Mouse (Mus musculus): ENCODE results near the gene Slc4a3.

Gene Slc4a3

DNA sequence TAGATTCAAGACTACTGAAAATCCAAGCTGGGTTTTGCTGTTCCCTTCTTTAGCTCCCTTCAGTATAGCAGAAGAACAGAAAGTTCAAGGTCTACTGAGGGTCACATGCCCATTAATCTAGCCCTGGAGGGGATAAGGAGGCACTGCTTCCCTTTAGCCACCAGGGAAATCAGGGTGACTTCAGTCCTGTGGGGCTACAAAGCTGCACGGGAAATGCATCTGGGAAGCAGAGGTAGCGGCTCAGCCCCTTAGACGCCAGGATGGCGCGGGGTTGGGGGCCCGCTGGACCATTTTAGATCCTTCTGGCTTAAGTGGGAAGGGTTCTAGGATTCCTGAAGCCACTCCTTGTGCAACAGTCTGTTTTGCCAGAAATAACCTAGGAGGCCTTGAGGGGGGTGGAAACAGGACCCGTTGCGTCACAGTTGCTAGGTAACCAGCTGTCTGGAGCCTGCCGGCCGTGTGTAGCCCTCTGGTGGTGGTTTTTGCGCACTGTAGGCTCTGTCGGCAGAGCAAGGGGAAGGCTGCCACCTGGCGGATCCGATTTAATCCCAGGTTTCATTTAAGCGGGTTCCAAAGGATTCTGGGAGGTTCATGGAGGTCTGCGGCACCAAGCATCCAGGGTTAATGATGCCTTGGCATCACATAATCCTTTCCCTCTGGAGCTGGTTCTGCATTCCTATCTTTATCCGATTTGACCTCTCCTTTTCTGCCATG lies 13.3 kb downstream of the Slc4a3 start:
- peak; percentile 51 to 83 for DNase-seq (ENCODE audit: low spot score in 2 of 2)

DNA sequence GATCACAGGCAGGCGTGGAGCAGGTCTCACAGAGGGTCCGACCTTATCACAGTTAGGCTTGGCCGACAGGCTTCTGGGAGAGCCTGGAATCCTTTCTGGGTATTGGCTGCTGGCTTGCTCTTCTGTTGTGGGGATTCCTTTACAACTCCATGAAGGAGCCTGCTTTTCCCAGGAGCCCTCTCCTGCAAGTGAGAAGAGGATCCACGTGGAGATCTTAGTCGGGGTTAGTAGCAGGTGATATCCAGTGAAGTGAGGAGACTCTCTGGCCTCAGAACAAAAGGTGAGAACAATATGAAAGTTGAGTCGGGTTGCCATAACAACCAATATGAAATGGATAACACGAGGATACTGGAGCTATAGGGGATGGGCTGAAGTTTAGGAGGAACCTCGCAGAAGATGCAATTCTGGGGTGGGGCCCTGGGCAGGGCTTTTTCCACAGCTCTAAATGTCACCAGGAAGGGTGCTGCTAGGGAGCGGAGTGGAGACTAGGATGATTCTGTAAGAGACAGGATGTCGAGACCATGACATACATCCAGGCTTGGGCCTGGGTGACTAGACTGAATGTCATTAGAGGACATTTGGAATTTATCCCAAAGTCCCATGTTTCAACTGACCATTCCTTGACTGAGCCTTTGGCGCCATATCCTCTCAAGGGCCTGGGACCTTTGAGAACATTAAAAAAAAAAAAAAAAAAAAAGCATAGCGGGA lies 14.3 kb downstream of the Slc4a3 start:
- no peak for DNase-seq (ENCODE audit: low spot score in 2 of 2)

DNA sequence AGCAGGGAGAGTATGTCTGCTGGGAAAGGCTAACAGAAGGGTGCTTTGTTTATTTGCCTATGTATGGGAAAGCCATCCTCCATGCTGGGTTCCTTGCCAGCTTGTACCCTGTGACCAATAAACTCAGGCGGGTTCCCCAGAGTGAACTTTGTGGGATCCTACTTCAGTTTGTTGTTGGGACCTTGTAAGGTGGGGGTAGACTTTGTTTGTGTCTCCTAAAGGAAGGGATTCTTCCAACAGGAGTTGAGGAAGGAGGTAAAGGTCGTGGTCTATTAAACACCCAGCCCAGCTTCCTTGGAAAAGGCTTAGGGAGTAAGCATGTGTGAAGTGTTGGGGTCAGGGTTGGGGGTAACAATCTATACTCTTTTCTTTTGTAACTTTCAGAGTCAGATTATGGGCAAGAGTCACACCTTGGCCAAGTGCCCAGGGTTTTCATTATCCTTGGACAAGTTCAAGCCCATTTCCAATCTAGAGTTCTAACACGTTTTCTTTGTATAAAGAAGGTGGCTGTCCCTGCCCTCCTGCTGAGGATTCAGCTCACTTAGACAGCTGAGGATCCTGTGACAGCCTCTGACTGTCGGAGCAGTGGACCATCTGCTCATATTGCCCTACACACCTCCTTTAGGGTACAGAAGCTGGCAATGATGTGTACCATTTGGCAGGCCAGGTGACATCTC lies 15.3 kb downstream of the Slc4a3 start:
- no peak for DNase-seq (ENCODE audit: low spot score in 2 of 2)

DNA sequence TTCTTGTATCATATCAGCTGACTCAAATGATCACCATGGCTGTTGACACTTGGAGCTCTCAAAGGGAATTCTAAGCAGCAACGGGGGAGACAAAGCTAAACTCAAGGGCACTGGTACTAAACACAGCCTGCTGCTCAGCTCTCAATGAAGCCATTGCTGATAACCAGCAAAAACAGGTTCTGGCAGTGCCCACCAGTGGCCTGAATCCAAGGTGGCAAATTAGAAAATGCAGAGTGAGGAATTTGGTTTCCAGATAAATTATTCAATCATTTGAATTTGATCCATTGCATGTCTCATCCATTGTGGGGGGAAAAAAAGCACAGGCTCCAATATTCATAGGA lies 15.8 kb downstream of the Slc4a3 start:
- DNase-seq (ENCODE audit: low spot score in 2 of 2): no peak

DNA sequence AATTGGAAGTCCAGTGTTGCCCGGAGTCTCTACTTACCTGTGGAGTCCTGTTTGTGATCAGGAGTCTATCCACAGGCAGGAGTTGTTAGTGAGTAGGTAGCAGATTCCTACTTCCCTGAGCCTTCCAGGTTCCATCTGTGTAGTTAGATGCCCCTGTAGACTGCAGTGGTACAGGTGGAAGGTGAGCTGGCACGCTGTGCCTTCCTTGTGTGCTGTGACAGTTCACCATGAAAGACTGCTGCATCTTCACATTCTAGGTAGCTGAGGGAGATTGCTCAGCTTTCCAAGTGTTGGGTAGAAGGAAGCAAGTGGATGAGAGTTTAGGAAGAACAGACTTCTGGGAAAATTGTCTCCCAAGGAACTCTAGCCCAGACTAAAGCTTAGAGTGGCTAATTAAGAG lies 18.0 kb downstream of the Slc4a3 start:
- no peak for DNase-seq (ENCODE audit: low spot score in 2 of 2)

DNA sequence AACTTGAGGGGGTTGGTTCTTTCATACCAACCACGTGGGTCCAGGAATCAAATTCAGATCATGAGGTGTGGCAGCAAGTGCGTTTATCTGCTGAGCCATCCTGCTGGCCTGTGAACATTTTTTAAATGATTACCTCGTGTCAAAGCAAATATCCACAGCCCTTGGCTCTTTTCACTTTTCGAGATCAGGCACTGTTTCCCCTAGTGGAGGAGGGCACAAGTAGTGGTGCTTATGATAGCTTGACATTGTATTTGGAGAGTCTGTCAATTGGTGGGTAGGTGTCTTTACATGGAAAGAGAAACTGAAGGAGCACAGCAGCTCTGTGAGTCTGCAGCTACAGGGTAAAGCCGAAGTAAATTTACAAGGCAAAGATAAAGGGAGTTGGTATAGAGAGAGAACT lies 18.9 kb downstream of the Slc4a3 start:
- DNase-seq (ENCODE audit: low spot score in 2 of 2): no peak

DNA sequence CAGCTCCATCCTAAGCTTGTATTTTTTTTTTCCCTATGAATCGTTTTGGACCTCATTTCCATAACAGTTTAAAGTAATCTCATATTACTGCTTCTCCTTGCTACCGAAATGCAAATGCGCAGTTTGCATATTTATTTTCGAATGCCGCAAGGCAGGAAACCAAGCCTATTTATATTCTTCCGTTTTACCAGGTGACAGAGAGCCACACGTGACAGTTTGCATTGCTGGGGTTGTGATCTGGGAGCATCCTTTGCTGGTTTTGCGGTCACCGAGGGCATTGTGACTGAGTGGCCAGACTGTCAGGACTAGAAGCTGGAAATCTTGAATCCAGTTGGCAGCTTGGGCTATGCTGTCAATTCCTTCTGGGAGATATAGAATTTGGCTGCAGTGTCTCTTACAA lies 19.6 kb downstream of the Slc4a3 start:
- peak in 1 of 2 experiments; percentile 41 for DNase-seq (ENCODE audit: low spot score in 2 of 2)

DNA sequence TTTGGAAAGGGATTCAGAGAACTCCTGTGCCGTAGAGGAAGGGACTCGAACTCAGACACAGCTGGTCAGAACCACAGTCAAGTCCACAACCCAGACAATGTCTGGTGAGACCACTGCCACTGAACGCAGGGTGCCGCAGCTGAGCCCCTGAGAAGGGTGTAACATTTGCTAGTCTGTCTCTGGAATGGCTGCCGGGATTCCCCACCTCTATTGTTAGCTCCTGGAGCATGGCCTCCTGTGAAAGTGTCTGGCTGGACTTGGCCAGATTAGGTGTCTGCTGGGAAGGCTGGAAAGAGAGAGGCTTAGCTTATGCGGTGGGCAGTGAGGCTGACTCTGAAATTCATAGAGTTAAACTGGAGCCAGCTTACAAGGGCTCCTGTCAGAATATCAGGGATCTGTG lies 24.3 kb downstream of the Slc4a3 start:
- no peak for DNase-seq (ENCODE audit: low spot score in 2 of 2)

DNA sequence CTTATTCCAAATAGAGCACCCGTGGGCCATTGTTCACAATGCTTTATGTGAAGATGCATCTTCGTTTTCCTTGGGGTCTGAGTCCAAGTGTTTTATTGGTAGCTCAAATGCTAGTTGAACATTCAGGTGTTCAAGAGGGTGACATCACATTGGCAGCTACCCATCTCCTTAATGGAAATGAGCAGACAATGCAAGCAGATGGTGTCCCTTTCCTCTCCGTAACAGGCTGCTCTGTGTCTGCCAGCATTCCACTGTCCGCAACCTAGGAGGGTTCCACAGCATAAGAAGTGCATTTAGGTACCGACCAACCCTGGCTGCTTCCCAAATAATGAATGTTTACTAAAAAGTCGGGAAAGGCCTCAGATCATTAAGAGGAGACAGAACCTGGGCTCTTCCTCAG lies 26.7 kb downstream of the Slc4a3 start:
- no peak for DNase-seq (ENCODE audit: low spot score in 2 of 2)

DNA sequence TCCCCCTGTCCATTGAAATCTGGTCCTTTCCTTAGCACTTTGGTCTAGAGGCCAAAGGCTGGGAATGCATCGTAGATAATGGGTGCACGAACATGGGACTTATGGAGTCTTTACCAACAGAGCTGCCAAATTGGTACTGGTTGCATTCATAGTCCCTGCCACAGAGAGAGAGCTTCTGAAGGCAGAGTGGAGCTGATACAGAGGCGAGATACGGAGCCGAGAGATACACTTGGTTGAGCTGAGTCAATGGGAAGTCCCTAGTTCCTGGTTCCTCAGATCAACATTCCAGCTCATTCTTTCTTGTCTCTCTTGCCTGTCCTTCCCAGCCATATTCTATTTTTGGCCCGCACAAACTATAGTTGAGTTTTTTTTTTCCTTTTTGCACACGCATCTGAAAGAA lies 27.6 kb downstream of the Slc4a3 start:
- no peak for DNase-seq (ENCODE audit: low spot score in 2 of 2)

DNA sequence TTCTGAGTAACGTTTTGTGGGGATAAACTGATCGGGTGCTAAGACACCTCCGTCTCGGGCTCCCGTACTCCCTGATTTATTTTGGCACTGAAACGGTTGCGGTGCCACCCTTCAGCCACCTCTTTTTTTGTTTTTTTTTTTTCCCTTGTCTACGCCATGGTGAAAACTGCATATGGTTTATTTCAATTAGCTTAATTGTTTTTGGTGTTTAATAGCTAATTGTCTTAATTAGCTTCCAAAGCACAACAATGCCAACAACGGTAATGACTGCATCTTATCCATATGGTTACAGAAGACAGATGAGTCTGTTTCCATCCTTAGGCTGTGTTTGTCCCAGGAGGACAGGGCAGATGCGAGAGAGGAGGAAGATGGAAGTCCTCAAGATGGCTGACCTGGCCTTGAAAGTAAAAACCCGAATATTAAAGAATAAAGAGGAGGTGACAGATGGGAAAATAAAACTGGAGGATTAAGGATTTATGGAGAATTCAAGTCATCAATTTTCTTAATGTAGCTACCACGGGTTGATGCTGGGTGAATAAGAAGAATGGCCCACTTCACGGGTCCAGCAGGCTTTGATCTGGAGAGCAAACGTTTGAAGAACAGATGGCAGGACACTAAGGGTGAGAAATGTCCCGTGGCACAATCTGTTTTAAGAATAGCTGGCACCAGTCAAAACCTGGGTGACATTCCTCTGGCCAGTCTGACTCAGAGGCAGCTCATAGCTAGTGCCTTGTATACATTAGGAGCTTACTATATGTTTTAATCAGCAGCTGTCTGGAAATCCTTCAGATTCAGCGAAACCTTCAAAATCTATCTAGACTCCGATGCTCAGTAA lies 28.6 kb downstream of the Slc4a3 start:
- no peak for DNase-seq (ENCODE audit: low spot score in 2 of 2)

DNA sequence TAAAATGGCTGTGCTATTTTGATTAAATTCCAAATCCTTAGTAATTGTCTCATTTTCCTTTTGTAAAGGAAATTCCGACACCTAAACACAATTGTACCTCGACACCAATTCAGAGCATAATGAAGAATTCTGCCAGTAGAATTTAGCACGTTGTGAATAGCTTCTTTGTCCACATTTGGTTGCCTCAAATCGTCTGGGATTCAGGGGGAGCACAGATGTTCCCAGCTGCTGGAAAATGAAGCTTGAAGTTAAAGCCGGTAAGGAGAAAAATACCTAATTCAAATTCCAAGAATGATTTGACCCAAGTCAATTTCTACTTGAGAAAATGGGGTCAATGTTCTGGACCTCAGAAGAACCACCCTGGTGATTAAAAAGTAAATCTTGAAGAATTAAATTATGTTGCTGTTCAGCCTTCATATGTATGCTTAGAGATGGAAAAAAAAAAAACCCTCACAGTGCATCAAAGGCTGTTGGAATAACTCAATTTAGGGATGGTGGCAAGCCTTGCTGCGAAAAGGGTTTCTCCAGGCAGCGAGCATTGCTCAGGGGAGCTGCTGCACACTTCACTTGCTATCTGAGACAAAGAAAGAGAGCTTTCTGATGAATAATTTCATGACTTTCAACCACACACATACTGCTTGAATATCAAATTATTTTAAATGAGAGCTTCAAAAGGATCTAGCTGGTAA lies 36.0 kb downstream of the Slc4a3 start:
- DNase-seq (ENCODE audit: low spot score in 2 of 2): no peak

DNA sequence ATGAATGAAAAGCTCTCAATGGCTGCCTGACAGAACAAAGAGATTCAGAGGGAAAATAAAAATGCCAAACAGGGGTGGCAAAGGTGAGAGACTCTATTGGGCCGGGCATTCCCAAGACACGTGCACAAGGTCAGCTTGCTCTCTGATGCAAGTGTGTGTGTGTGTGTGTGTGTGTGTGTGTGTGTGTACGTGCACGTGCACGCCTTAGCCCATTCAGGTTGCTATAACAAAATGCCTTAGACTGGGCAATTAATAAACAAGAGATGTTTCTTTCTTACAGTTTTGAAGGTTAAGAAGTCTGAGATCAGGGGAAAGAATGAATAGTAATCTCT lies 36.5 kb downstream of the Slc4a3 start:
- no peak for DNase-seq (ENCODE audit: low spot score in 2 of 2)

DNA sequence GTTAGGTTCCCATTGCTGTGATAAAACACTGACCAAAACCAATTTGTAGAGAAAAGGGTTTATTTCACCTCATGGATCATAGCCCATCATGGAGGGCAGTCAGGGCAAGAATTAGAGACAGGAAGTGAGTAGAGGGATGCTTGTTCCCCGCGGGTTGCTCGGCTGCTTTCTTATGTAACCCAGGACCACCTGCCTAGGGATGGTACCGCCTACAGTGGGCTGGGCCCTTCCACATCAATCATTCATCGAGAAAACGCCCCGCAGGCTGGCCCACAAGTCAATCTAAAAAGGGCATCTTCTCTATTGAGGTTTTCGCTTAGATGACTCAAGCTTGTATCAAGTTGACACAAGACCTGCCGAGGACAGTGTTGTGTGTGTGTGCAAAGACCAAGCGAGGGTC lies 37.0 kb downstream of the Slc4a3 start:
- no peak for DNase-seq (ENCODE audit: low spot score in 2 of 2)

DNA sequence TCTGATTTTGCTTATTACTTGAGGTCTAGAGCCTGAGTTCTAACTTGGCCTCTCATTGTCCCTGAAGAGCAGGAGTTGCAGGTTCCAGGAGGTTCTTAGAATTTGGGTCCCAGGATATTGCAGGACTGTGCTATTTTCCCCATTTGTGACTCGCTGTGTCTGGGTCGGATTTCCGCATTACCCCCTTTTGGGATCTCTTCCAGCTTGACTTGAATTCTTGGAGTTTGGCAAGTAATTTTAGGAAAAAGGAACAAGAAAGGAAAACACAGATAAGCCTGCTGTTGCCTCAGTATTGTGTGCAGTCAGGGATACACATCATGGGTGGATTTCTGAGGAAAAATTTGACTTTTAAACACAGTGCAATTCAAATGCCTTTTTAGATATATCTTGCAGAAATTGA lies 40.7 kb downstream of the Slc4a3 start:
- no peak for DNase-seq (ENCODE audit: low spot score in 2 of 2)

DNA sequence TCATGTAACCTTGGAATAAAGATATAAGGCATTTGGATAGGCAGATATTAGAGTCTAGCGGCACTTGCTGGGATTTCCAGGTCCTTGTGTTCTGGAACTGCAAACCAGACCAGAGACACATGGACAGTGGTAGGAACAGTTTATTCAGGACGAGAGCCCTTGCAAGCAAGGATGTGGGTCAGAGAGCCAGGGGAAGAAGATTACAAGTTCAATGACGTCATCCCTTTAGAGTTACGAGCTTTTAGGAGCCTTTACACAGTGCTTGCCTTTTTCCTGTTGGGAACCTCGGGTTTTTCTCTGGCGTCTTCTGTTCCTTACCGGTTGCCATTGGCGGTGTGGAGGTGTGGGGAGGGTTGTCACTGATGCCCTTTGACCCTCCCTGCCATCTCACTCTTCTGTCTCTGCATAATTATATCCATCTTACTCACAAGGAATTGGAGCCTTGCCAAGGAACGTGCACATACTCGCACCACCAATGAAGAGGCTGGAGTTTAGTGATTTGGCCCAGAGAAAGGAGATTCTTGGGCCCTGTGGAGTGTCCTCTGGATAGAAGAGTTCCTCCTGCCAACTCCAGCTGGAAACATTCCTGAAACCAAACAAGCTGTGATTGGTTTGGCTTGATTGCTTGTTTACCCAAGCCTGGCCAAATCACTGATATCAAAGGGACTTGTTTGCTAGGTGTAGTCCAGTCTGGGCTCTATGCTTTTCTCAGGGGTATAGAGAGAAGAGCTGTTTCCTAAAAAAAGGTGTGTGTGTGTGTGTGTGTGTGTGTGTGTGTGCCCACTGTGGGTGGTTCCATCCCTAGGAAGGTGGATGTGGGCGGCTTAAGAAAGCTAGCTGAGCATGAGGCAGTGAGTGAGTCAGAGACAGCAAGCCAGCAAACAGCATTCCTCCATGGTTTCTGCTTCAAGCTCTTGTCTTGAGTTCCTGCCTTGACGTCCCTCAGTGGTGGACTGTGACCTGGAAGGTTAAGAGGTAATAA lies 42.0 kb downstream of the Slc4a3 start:
- DNase-seq (ENCODE audit: low spot score in 2 of 2): no peak

DNA sequence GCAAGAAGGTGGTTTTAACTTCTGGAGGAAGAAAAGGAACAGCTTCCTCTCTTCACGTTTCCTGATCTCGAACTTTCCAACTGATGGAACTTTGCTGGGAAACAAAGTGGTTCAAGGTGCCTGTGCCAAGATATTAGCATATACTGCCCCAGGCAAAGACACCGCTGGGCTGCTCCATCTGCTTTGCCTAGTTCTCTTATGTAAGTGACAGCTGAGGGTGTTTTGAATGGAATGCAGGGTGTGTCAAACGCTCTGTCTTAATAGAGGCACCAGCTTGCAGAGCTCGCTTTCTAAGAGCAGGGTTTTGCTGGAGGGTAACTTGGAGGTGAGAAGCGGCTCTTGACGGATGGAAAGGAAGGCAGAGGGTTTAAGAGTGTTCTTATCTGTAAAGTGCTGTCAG lies 42.8 kb downstream of the Slc4a3 start:
- no peak for DNase-seq (ENCODE audit: low spot score in 2 of 2)

DNA sequence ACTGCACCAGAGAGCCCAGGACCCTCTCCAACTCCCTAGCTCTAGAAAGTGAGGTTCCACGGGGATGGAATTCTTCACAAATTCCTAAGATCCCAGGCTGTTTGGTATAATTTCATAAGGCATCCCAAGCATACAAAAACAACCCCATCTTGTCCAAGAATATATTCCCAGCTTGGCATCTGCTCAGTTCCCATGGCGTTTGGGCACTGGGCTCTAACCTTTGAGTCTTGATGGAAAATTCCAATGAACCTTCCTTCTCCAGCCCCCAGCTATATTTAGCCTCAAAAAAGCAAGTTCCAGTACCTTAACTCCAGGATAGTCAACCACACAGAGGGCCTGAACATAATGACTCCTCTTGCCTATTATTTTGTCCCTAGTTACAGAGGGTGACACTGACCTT lies 43.9 kb downstream of the Slc4a3 start:
- DNase-seq (ENCODE audit: low spot score in 2 of 2): no peak

DNA sequence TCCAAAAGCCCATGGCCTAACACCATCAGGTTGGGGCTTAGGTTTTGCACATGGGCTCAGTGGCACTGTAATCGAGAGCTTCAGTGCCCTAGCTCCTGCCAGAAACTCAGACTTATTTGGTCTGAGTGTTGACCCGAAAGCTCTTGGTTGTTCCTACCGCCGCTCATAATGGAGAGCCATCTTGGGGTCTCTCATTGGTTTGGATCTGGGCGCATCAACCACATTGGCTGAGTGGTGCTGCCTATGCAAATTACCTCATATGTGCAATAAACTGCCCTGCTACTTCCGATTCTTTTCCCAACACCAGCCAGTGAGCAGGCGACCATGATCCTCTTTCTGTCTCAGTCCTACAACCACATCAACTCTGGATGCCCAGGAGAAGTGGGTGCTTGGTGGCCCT lies 47.9 kb downstream of the Slc4a3 start:
- no peak for DNase-seq (ENCODE audit: low spot score in 2 of 2)

DNA sequence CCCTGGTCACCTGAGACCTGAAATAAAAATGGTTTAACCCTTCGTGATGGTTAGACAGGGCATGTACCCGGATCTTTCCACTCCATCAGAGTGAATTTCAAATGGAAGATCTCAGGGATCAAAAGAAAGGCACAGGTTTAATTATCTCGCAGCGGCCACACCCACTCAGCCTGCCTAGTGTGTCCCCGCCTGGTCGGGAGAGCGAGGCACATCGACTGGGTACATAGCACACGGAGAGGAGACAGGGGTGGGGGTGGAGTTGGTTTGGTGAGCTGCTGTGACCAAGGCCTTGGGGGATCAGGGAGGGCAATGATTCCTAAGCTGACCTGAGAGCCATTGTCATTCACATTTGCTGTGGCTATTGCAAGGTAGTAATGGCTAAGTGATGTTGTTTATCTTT lies 48.8 kb downstream of the Slc4a3 start:
- DNase-seq (ENCODE audit: low spot score in 2 of 2): no peak

DNA sequence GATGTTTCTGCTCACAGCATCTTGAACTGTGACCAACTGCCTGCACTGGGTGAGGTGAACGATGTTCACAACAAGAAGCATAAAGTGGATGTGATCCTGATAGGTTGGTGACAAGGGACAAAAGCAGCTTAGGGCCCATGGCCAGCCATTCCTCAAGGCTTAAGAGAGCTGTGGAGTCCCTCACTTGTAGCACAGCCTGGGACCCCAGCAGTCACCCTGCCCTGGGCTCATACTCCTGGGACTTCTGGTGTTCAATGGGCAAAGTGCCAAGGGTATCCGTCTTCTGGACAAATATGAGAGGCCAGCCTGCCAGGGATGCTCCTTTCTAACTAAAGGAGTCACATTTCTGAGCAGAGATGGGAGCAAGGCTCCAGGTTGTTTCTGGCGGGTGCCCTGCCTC lies 49.9 kb downstream of the Slc4a3 start:
- DNase-seq (ENCODE audit: low spot score in 2 of 2): no peak
